Mouse (Mus musculus): ENCODE measurements around the gene Noto. TPM values are rescaled to one million over a fixed set of nuclear protein-coding genes. Genes with fewer than 3 reads are reported as not detected.

The Noto gene
- 9.1 and 10.0 TPM in 2 replicates for polyA plus RNA-seq (2012; rRNA removed)

DNA sequence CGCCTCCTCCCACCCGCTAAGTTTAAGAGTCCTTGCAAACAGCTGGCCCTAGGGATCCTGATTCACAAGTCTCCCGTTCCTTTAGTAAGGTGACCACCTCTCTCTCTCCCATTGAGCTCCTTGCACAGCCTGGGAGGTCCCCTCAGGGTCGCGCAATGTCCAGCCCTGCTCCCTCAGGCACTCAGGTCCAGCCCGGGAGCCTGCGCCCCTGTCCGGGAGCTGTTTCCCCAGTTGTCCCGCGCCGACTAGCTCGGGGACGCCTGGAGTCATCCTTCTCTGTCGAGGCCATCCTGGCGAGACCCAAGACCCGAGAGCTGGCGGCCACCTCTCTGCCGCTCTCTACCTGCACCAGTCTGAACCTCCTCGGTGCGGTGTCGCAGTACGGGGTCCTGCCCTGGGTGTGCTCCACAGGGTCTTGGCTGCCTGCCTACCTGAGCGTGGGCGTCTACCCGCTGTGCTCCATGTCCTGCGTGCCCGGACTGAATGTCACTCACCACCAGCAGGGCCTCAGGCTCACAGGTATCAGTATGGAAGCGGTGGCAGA is at the start of gene Noto:
TSS of gene Noto (plus strand) at position 51 of the 544 bp plus-strand sequence.

GRCm38 (mm10) chr6:85373951-85374733 is 49.5 kb upstream of the Noto start, which contains the start of gene Rab11fip5:
TSS of gene Rab11fip5 (minus strand) at chr6:85374634.

DNA sequence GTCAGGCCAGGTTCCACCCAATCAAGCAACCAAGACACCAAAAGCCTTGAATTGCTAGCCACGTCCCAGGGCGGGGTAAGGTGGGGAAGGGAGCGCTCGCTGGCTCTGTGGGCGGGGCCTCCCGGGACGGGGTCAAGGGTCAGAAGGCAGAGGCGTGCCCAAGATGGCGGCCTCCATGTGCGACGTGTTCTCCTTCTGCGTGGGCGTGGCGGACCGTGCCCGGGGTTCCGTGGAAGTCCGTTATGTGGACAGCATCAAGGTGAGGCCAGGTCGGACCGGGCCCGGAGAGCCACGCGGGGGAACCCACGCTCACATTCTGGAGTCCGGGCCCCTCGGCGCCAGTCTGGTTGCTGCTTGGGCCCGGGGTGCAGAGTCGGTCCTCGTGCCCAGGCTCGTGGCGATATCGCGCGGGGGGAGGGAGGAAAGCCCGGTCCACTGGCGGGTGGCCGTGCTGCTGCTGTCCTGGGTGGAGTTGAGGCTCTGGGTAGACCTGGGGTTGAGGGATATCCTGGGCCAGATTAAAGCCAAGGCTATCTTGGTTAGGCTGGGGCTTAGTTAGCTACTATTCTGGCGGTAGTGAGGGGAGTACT is 8.3 kb downstream of the Noto start, which contains the start of gene Smyd5:
TSS of gene Smyd5 (plus strand) at position 148 of the 590 bp plus-strand sequence.

GRCm38 (mm10) chr6:85450697-85451663 is 27.3 kb downstream of the Noto start, which contains the start of gene Cct7:
TSS of gene Cct7 (plus strand) at chr6:85451514.

DNA sequence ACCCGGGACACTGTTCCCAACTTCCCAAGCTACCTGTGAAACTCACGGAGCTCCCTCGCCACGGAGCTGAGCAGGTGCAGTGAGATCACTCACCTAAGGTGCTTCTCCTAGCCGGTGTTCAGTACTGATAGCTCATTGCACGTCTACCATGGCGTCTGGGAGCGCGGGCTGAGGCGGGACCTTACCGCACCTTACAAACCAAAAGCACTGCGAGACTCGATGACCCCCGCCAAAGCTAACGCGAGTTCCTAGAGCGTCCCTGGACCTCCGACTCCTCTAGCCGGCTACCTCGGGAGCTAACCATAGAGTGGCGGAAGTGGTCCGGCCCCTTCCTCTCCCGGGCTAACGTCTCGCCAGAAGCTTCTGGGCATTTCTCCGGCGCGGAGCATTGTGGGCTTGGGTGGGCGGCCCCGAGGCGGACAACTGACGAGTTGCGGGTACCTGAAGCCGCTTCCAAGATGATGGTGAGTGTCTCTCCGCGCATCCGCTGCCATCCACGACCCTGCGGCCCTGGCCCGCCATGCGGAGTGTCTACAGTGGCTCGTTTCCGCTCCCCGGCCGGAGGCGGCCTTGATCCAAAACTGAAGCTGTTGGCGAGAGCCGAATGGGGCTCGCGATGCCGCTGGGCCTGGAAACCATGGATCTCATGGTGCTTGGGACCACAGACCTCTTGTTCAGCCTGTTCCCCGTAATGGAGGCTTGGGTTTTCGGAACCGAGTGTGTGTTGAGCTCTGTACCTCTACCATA is 28.2 kb downstream of the Noto start, which contains the start of gene Pradc1:
TSS of gene Pradc1 (minus strand) at position 307 of the 747 bp plus-strand sequence.

Other genes starting within 250 kb of the Noto start
- 0.09 TPM in 1 of 2 replicates, not detected in the other for gene Emx1, start 236.4 kb upstream of the Noto start, polyA plus RNA-seq (2012; rRNA removed)
- gene Sfxn5, start 90.5 kb upstream of the Noto start, polyA plus RNA-seq (2012; rRNA removed): 8.1 and 10.1 TPM in 2 replicates
- 51.2 and 56.8 TPM in 2 replicates for gene Rab11fip5, start 49.3 kb upstream of the Noto start, polyA plus RNA-seq (2012; rRNA removed)
- gene Smyd5, start 8.1 kb downstream of the Noto start, polyA plus RNA-seq (2012; rRNA removed): 44.5 and 53.9 TPM in 2 replicates
- 144 and 170 TPM in 2 replicates for gene Cct7, start 27.6 kb downstream of the Noto start, polyA plus RNA-seq (2012; rRNA removed)
- gene Pradc1, start 28.1 kb downstream of the Noto start, polyA plus RNA-seq (2012; rRNA removed): 22.8 and 24.0 TPM in 2 replicates
- gene Fbxo41, start 79.1 kb downstream of the Noto start, polyA plus RNA-seq (2012; rRNA removed): 1.1 and 1.3 TPM in 2 replicates
- 0.20 and 0.46 TPM in 2 replicates for gene Egr4, start 89.7 kb downstream of the Noto start, polyA plus RNA-seq (2012; rRNA removed)
- gene Alms1, start 163.6 kb downstream of the Noto start, polyA plus RNA-seq (2012; rRNA removed): 0.94 and 1.7 TPM in 2 replicates

Data from ovary, adult 2 months (tissue).